Mouse (Mus musculus): ENCODE measurements around the gene Kptn. TPM values are rescaled to one million over a fixed set of nuclear protein-coding genes. Genes with fewer than 3 reads are reported as not detected.
A peak's percentile ranks its signal among the peaks of the same experiment; 100 is the strongest.

Gene Kptn
- polyA plus RNA-seq (2012; ENCODE audit: insufficient read depth, insufficient read length, low replicate concordance, missing spikeins) = not detected in 2 replicates

- Histone ChIP-seq H3K27ac (ENCODE audit: insufficient read depth, low read depth, low read length) (peak within 1 kb of the TSS; percentile 81), H3K4me3 (ENCODE audit: insufficient read depth, low read depth, low read length) (peak within 1 kb of the TSS; percentile 65), H3K4me1 (ENCODE audit: control insufficient read depth, insufficient read depth, low read length) (peaks cover 6% of the 10 kb centered on the region)
- TF ChIP-seq POLR2A (IDR thresholded peaks at IDR 0.05; ENCODE audit: insufficient read depth, low read depth, low read length) = no peak
- peak; percentile 73 for TF ChIP-seq CTCF (IDR thresholded peaks at IDR 0.05; ENCODE audit: insufficient read depth, low read depth, low read length)
- whole genome bisulfite sequencing = 1% methylated on average over 33 of the region's 33 CpGs
These were observed at the start of gene Kptn for GRCm38 (mm10) chr7:16119569-16120261. Kptn (plus strand) TSS chr7:16119895.

GRCm38 (mm10) chr7:16070846-16071245 lies 48.8 kb upstream of the Kptn start:
- Histone ChIP-seq H3K27ac (ENCODE audit: insufficient read depth, low read depth, low read length) (no peak overlapping the region), H3K4me1 (ENCODE audit: control insufficient read depth, insufficient read depth, low read length) (no peaks in the 10 kb centered on the region), H3K4me3 (ENCODE audit: insufficient read depth, low read depth, low read length) (no peak overlapping the region)
- TF ChIP-seq POLR2A (IDR thresholded peaks at IDR 0.05; ENCODE audit: insufficient read depth, low read depth, low read length) (no peak), CTCF (IDR thresholded peaks at IDR 0.05; ENCODE audit: insufficient read depth, low read depth, low read length) (no peak)

GRCm38 (mm10) chr7:16071906-16072305 lies 47.8 kb upstream of the Kptn start:
- H3K4me1 ChIP-seq (ENCODE audit: control insufficient read depth, insufficient read depth, low read length) = no peaks in the 10 kb centered on the region
- TF ChIP-seq CTCF (IDR thresholded peaks at IDR 0.05; ENCODE audit: insufficient read depth, low read depth, low read length) (no peak), POLR2A (IDR thresholded peaks at IDR 0.05; ENCODE audit: insufficient read depth, low read depth, low read length) (no peak)
- H3K27ac ChIP-seq (ENCODE audit: insufficient read depth, low read depth, low read length) = no peak overlapping the region
- whole genome bisulfite sequencing = 89% methylated on average over 6 of the region's 6 CpGs
- no peak overlapping the region for H3K4me3 ChIP-seq (ENCODE audit: insufficient read depth, low read depth, low read length)

GRCm38 (mm10) chr7:16079947-16080346 lies 39.7 kb upstream of the Kptn start:
- WGBS = 81% methylated on average over 1 of the region's 1 CpGs
- Histone ChIP-seq H3K4me3 (ENCODE audit: insufficient read depth, low read depth, low read length) (no peak overlapping the region), H3K4me1 (ENCODE audit: control insufficient read depth, insufficient read depth, low read length) (no peaks in the 10 kb centered on the region), H3K27ac (ENCODE audit: insufficient read depth, low read depth, low read length) (no peak overlapping the region)
- no peak for TF ChIP-seq CTCF (IDR thresholded peaks at IDR 0.05; ENCODE audit: insufficient read depth, low read depth, low read length)
- TF ChIP-seq POLR2A (IDR thresholded peaks at IDR 0.05; ENCODE audit: insufficient read depth, low read depth, low read length) = no peak

- H3K4me1 ChIP-seq (ENCODE audit: control insufficient read depth, insufficient read depth, low read length) = no peaks in the 10 kb centered on the region
- no peak overlapping the region for H3K27ac ChIP-seq (ENCODE audit: insufficient read depth, low read depth, low read length)
- H3K4me3 ChIP-seq (ENCODE audit: insufficient read depth, low read depth, low read length) = no peak overlapping the region
- TF ChIP-seq POLR2A (IDR thresholded peaks at IDR 0.05; ENCODE audit: insufficient read depth, low read depth, low read length) (no peak), CTCF (IDR thresholded peaks at IDR 0.05; ENCODE audit: insufficient read depth, low read depth, low read length) (no peak)
- WGBS = 76% methylated on average over 4 of the region's 4 CpGs
These were observed 39.1 kb upstream of the Kptn start for GRCm38 (mm10) chr7:16080581-16080980.

- H3K4me1 ChIP-seq (ENCODE audit: control insufficient read depth, insufficient read depth, low read length) = no peaks in the 10 kb centered on the region
- WGBS = 63% methylated on average over 4 of the region's 4 CpGs
- no peak overlapping the region for H3K27ac ChIP-seq (ENCODE audit: insufficient read depth, low read depth, low read length)
- TF ChIP-seq CTCF (IDR thresholded peaks at IDR 0.05; ENCODE audit: insufficient read depth, low read depth, low read length) (no peak), POLR2A (IDR thresholded peaks at IDR 0.05; ENCODE audit: insufficient read depth, low read depth, low read length) (no peak)
- no peak overlapping the region for H3K4me3 ChIP-seq (ENCODE audit: insufficient read depth, low read depth, low read length)
These were observed 36.3 kb upstream of the Kptn start for GRCm38 (mm10) chr7:16083361-16083760.

- Histone ChIP-seq H3K4me1 (ENCODE audit: control insufficient read depth, insufficient read depth, low read length) (no peaks in the 10 kb centered on the region), H3K4me3 (ENCODE audit: insufficient read depth, low read depth, low read length) (no peak overlapping the region), H3K27ac (ENCODE audit: insufficient read depth, low read depth, low read length) (no peak overlapping the region)
- WGBS = 69% methylated on average over 2 of the region's 2 CpGs
- TF ChIP-seq CTCF (IDR thresholded peaks at IDR 0.05; ENCODE audit: insufficient read depth, low read depth, low read length) = no peak
- no peak for TF ChIP-seq POLR2A (IDR thresholded peaks at IDR 0.05; ENCODE audit: insufficient read depth, low read depth, low read length)
These were observed 32.1 kb upstream of the Kptn start for GRCm38 (mm10) chr7:16087587-16087986.

- no peak for TF ChIP-seq POLR2A (IDR thresholded peaks at IDR 0.05; ENCODE audit: insufficient read depth, low read depth, low read length)
- no peak for TF ChIP-seq CTCF (IDR thresholded peaks at IDR 0.05; ENCODE audit: insufficient read depth, low read depth, low read length)
- H3K4me1 ChIP-seq (ENCODE audit: control insufficient read depth, insufficient read depth, low read length) = peaks cover 5% of the 10 kb centered on the region
- no peak overlapping the region for H3K27ac ChIP-seq (ENCODE audit: insufficient read depth, low read depth, low read length)
- H3K4me3 ChIP-seq (ENCODE audit: insufficient read depth, low read depth, low read length) = no peak overlapping the region
- WGBS = 84% methylated on average over 3 of the region's 3 CpGs
These were observed 25.1 kb upstream of the Kptn start for GRCm38 (mm10) chr7:16094592-16094991.

- H3K27ac ChIP-seq (ENCODE audit: insufficient read depth, low read depth, low read length) = peak within 1 kb of the TSS; percentile 74
- peaks cover 38% of the 10 kb centered on the region for H3K4me1 ChIP-seq (ENCODE audit: control insufficient read depth, insufficient read depth, low read length)
- TF ChIP-seq CTCF (IDR thresholded peaks at IDR 0.05; ENCODE audit: insufficient read depth, low read depth, low read length) (no peak), POLR2A (IDR thresholded peaks at IDR 0.05; ENCODE audit: insufficient read depth, low read depth, low read length) (peak; percentile 92)
- peak within 1 kb of the TSS; percentile 90 for H3K4me3 ChIP-seq (ENCODE audit: insufficient read depth, low read depth, low read length)
- WGBS = under 1% methylated on average over 68 of the region's 68 CpGs
These were observed 21.4 kb upstream of the Kptn start, which contains the start of gene Napa for GRCm38 (mm10) chr7:16098021-16099017. Napa (plus strand) TSS chr7:16098458.
